Mouse (Mus musculus) right cerebral cortex, postnatal 36 days (tissue): ENCODE results near the gene Cbr4.

ENCODE experiments used
- DNase-seq, 2 experiments: peaks; one replicate each; pipeline ENCODE4 v3.0.0; 2022; ENCODE audit warnings: low spot score in 2 of 2, mixed read lengths in 1 of 2

Gene Cbr4

GRCm38 (mm10) chr8:61550006-61550748 is 62.6 kb downstream of the Cbr4 start:
- DNase-seq: no peak

DNA sequence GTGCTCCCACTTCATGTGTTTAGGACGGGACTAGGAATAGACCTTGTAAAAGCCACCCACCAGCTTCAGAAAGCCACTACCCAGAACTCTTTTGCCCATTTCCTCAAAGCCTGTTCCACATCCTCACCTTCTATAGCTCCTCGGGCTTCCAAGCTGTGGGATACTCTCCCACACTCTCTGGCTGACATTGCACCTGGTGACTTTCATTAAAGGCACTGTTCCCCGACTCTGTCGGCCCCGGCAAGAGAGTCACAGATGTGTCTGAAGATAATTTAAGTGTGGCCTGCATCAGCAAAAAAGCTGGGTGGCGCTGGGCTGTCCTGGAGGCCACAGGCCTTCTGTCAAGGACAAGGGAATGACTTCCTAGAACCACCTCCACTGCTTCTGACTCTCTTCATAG is 64.7 kb downstream of the Cbr4 start:
- DNase-seq: no peak

GRCm38 (mm10) chr8:61552755-61553402 is 65.3 kb downstream of the Cbr4 start:
- no peak for DNase-seq

GRCm38 (mm10) chr8:61555343-61555742 is 67.8 kb downstream of the Cbr4 start:
- no peak for DNase-seq

- DNase-seq: no peak
Observed at GRCm38 (mm10) chr8:61556219-61556618, 68.7 kb downstream of the Cbr4 start.
